Mouse (Mus musculus): ENCODE data around the gene Gm16253.

The Gm16253 gene

DNA sequence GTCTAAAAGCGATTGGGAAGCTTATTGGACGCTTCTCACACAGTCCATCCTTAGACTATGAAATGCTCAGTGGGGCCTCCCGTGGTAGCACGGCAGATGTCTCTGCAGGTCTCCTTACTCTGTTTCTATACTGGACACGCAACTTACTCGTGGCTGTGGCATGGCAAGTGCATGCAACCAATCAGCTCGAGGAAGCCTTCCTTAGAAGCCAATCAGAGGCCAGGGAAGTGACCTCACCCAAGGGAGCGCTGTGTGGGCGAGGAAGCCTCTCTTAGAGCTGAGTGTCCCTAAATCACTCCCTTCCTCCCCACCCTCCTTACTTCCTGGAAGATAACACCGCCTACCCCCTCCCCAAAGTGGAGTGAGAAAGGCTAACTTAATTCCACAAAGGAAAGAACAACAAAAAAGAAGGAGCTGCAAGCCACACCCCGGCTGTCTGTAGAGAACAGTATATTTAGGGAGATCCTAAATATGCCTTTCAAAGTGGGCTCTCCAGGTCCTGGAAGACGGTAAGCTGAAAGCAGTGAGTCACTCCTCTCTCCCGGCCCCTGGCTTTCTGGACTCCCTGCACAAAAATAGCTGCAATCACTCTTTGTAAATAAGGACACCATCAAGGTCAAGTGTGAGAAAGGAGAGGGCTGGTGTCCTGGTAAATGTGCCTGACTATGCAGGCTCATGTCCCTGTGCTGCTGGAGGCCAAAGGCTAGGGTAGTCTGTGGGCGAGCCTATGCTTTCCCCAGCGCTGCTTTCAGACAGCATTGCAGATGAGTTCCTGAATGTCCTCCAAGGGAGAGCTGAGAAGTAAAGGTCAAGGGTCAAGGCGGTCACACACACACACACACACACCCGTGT, at the start of gene Gm16253:
Gene Gm16253 (plus strand): TSS at position 295 of the 852 bp plus-strand sequence.
- peak; percentile 87 for DNase-seq (ENCODE audit: low read depth, low spot score)

DNA sequence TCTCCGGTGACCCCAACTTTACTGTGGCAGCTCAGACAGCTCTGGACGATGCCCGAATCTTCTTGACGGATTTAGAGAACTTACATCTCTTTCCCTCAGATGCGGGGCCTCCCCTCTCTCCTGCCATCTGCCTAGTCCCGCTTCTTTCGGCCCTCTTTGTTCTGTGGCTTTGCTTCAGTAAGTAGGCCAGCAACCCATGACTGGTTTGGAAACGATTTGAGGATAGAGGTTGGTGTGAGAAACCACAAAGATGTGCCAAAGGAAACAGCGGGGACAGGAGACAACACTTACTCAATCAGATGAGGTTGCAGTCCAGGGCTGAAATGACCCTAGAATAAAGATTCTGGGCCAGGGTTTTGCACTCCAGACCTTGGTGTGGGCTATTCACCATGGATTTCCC, 48.3 kb upstream of the Gm16253 start:
- DNase-seq (ENCODE audit: low read depth, low spot score), result no peak

DNA sequence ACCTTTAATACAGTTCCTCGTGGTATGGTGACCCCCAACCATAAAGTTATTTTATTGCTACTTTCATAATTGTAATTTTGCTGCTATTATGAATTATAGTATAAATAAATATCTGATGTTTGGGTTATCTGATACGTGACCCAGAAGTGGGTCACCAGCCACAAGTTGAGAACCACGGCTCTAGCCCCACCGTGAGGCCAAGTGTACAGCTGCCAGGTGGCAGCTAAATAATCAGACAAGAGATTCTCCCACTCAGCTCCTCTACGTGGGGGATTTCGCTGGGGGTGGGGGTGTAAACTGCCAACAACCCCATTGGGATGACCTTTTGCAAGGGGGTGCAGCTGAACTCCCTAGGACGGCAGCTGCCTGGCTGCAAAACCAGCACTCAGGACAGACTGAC, 44.7 kb upstream of the Gm16253 start:
- no peak for DNase-seq (ENCODE audit: low read depth, low spot score)

DNA sequence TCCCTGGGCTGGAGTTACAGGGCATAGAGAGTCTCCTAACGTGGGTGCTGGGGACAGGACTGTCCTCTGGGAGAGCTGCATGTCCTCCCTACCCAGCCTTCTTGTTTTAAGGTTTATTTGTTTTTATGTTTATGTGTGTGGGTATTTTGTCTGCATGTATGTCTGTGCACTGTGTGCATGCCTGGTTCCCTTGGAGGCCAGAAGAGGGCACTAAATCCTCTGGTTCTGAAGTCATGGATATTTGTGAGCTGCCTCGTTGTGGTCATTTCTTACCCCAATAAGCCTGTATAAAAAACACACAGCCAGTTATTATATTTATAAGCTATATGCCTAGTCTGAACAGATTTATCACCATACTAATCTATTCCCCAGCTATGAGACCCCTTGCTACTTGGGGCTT, 42.5 kb upstream of the Gm16253 start:
- no peak for DNase-seq (ENCODE audit: low read depth, low spot score)

DNA sequence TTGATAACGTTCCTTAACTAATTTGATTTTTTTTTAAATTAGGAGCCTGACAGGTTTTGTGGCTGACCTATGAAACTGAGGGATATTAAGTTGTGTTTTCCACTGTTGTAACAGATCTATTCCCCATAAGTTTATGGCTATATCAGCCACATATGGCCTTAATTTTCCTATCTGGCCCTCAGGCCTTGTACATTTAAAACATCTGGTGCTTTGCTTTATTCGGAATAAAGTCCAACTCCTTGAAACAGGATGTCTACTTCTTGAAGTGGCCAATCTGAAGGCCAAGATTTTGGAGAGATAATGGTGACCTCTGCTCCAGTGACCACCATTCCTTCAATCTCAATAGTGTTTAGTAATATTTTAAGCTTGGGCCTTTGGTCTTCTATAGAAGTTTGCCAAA, 37.5 kb upstream of the Gm16253 start:
- DNase-seq (ENCODE audit: low read depth, low spot score), result no peak

DNA sequence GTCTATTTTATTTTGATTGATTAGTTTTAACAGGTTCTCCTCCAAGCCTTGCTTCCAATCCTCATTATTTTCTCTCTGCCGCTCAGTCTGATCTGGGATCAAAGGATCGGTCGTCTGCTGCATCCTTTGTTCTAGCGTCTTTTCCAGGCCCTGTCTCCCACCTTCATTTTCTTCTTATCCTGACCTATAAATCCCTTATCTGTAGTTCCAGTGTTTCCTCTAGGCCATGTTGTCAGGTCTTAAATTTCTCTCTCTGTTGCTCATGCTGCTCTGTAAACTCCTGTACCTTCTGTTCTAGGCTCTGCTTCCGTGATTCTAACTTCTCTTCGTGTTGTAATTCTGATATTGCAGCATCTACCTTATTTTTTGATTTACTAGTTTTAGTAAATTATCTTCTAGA, 36.0 kb upstream of the Gm16253 start:
- no peak for DNase-seq (ENCODE audit: low read depth, low spot score)

DNA sequence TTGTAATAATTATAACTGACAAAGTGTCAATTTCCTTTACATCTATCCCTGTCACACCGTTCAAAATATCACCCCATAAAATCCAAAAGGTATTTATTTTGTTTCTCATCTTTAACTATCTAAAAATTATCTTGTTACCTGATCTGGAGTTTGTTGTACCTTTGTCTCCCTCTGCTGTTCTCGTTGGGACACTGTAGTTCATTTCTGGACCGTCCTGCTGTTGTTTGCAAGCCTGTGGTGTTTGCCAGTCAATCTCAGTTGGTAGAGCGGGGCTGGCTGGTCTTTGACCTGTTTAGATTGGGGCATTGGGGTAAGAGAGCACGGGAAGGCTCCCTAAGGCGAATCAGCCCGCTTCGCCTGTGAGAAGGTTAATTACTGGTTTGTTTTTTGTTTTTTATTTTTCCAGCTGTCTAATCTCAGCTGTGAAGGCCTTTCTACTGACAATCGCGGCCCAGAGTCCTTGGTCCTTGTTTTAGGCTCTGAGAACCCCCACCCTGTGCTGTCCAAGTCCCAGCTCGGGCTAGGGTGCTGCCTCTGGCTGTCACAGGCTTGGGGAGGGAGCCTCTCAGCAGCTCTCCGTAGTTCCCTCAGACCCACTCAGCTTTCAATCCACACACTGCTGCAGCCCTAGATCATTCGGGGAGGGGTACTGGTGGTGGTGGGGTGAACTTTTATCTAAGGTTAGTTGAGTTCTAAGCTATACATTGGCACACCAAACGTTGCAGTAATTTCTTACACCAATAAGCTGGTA, 35.3 kb upstream of the Gm16253 start:
- DNase-seq (ENCODE audit: low read depth, low spot score), result no peak

DNA sequence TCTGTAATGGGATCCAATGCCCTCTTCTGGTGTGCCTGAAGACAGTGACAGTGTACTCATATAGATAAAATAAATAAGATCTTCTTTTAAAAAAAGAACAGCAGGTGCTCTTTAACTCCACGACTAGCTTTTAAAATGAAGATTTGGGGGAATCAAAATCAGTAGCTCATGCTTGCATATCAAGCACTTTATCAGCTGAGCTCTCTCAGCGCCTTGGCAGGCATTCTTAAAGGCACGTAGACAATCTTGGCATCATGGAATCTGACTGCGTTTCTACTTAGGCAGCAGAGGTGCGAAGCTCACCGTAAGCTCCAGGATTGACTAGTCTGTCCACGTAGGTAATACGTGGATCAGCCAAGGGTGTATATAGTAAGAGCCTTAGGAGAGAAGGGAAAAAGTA, 34.2 kb upstream of the Gm16253 start:
- no peak for DNase-seq (ENCODE audit: low read depth, low spot score)

DNA sequence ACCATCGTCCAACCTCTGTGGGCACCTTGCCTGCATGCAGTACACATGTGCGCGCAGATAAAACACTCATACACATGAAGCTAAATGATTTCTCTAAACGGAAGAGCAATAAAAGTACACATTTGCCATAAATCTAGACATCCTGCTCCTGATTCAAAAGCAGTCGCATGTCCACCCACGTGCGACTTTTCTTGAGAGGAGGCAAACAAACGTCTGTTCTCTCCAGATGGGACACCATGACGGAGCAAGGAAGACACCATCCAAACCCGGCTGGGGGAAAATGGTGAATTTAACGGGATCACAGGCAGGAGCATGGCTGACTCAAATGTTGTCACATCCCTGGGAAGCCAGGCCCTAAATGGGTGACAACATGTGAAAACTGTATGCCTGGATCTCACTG, 33.4 kb upstream of the Gm16253 start:
- DNase-seq (ENCODE audit: low read depth, low spot score), result no peak

DNA sequence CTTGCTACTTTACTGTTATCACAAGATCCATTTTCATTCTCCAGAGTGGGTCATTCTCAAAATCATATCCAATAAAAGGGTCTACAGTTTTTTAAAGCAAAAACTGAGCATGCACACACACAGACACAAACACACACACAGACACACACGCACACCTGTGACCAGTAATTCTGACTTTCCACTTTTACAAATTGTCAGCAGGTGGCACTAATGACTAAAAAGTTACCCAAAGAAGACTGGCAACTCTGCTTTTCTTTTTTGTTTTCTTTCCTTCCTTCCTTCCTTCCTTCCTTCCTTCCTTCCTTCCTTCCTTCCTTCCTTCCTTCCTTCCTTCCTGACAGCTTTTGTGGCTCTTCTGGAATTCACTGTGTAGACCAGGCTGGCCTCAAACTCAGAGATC, 31.2 kb upstream of the Gm16253 start:
- DNase-seq (ENCODE audit: low read depth, low spot score), result no peak

DNA sequence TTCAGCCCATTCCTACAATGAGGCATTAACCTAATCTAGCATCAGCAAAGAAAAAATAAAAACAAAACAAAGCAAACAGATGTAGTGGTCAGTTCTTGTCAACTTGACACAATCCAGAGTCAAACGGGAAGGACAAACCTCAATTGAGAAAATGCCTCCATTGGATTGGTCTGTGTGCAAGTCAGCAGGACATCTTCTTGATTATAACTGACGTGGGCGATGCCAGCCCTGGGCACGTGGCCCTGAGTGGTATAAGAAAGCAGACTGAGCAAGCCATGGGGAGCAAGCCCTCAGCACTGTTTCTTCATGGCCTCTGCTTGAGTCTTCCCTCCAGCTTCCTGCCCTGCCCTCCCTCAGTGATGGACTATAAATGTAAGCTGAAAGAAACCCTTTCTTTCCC, 29.9 kb upstream of the Gm16253 start:
- DNase-seq (ENCODE audit: low read depth, low spot score), result no peak

DNA sequence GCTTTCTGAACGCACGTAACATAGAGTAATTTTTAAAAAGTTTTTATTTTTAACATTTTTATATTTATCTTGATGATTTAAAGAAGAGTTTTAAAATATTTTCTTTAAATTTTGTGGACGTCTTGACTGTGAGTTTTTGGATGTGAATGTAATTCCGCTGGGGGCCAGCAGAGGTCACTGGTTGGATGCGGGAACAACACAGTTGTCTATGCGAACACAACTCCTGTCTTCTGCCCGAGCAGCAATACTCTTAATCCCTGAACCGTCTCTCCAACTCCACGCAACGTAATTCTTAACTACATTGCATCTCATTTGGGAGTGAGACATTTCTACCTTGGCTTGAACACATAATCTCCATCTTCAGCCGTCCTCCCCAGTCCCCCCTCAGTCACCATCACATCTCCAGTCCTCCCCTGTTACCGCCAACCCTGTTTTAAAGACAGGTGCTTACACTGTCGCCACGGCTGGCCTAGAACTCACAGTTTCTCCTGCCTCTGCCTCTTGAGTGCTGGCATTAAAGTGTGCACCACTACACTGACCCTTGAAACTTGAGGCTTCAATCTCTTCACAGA, 29.3 kb upstream of the Gm16253 start:
- no peak for DNase-seq (ENCODE audit: low read depth, low spot score)

DNA sequence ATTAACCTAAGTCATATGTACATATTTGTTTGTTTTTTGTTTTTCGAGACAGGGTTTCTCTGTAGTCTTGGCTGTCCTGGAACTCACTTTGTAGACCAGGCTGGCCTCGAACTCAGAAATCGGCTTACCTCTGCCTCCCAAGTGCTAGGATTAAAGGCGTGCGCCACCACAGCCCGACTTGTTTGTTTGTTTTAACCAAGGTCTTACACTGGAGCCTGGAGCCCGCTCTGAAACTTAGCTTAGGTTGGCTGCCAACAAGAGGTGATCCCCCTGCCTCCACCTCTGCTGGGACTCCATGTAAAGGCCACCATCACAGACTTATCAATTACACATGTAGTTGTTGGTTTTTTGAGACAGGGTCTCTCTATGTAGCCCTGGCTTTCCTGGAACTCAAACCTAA, 28.0 kb upstream of the Gm16253 start:
- DNase-seq (ENCODE audit: low read depth, low spot score), result no peak

DNA sequence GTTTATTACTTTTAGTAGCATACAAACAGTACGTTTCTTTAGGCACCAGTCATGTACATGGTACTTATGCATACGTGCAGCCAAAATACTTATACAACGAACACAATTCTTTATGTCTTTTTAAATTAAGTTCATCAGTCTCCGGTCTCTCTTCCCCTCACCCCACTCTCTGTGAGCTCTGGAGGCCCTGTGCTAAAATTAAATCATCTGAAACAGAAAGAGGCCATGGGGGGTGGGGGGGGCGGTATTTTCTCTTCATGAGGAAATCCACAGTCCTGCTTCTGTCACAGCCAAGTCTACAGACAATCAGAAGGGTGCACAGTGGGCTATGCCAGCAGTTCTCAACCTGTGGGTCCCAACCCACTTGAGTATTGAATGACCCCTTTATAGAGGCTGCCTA, 27.4 kb upstream of the Gm16253 start:
- no peak for DNase-seq (ENCODE audit: low read depth, low spot score)

DNA sequence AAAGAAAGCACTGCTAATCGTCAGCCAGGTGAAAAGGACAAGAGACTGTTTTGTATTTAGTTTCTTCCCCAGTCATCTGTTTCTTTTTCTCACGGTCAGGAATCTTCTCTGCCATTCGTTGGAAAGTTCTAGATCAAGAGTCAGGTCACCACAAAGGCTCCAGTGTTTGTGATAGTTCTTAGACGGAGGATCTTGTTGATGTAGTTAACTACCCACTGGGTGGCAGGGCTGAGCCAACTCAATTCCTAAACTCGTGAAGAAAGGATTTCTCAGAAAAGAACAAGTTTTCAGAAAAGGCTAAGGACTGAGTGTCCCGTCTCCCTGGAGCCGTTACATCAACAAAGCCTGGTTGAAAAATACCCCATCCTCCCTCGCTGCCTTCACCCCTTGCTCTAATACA, 25.6 kb upstream of the Gm16253 start:
- no peak for DNase-seq (ENCODE audit: low read depth, low spot score)

DNA sequence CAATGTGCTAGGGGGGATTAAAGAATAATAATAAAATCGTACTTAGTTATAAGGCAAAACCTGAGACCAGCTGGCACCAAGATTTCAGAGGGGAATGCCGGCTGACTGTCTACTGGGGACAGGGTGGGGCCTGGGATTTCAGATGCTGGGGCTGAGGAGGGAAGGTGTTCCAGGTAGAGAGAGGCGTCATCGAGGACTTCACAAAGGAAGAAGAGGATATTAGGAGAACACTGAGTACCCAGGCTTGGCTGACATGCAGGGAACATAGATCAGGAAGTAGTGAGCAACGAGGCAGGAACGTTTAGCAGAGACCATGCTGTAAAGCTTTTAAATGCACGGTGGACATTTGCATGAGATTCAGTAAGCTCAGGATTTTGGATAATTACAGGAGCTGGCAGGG, 24.9 kb upstream of the Gm16253 start:
- no peak for DNase-seq (ENCODE audit: low read depth, low spot score)

DNA sequence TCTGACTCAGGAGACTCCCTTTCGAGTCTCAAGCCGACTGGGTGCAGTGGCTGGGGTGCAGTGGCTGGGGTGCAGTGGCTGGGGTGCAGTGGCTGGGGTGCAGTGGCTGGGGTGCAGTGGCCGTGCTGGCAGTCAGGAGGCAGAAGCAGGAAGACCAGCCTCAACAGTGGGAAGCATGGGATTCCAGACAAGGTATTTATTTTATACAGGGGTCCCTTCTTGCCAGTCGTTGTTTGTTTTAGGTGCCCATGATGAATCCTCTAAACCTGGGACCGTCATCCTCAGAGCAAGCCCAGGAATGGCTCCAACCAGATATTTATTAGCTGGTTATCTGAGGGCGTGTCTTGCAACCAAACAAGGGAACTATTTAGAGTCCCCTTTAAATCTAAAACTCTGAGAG, 23.2 kb upstream of the Gm16253 start:
- DNase-seq (ENCODE audit: low read depth, low spot score), result no peak

DNA sequence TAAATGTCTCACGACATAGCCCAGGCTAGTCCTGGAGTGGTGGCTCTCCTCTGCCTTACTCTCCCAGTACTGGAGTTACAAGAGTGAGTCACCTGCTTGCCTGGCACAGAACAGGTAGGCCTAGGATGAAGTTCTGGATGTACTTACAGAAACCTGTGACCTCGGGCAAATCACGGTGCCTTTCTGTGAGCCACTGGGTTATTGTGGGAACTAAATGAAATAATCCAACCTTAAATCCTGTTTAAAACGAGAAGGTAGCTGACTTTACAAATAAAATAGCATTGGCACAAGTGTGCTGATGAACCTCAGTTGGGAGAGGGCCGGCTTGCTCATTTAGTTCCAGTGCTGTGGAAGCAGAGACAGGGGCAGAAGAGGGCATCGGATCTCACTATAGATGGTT, 22.5 kb upstream of the Gm16253 start:
- DNase-seq (ENCODE audit: low read depth, low spot score), result no peak

DNA sequence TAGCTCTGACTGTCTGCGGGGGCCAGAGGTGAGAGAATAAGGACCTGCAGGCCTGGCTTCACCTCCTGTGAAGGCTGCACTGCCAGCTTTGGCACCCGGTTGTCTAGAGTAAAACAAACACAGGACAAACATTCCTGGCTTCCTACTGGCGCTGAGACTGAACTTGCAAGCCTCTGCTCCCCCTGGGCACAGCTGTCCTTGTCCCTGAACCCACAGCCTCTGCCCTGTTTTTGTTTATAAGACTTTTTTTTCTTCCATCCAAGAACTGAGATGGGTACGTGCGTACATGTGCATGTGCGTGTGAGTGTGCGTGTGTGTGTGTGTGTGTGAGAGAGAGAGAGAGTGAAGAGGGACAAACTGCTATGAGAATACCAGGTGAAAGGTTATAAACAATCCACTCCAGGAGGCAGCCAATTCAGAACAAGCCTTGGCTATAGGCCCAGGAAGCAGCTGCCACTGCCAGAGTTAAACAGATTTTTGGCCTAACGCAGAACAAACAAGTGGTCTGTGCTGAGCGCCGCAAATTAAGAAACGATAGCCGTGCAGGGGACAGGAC, 21.7 kb upstream of the Gm16253 start:
- DNase-seq (ENCODE audit: low read depth, low spot score), result no peak

DNA sequence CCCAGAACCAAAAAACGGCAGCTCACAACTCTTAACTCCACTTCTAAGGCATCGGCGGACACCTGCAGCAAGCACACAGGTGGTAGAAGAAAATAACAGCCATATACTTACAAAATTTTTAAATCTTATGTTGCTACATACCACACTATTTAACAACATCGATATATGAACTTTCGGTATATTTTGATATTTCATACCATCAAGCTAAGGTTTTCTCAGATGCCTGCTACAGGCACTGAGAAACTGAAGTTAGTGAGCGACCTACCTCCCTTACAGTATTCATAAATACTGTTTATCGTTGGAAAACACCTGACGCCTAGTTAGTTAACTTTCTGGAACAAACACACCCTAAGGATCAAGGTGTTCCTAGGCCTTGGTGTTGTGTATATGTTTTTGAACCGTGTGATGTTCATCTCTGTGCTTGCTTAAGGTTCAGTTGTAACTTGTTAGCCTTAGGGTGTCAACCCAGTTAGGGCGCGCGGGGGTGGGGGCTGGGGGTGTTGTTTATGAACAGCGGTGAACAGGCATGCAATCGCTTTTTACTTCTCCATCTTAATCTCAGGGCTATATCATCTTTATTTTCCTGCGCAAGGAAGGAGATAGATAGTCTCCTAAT, 20.7 kb upstream of the Gm16253 start:
- DNase-seq (ENCODE audit: low read depth, low spot score), result no peak

DNA sequence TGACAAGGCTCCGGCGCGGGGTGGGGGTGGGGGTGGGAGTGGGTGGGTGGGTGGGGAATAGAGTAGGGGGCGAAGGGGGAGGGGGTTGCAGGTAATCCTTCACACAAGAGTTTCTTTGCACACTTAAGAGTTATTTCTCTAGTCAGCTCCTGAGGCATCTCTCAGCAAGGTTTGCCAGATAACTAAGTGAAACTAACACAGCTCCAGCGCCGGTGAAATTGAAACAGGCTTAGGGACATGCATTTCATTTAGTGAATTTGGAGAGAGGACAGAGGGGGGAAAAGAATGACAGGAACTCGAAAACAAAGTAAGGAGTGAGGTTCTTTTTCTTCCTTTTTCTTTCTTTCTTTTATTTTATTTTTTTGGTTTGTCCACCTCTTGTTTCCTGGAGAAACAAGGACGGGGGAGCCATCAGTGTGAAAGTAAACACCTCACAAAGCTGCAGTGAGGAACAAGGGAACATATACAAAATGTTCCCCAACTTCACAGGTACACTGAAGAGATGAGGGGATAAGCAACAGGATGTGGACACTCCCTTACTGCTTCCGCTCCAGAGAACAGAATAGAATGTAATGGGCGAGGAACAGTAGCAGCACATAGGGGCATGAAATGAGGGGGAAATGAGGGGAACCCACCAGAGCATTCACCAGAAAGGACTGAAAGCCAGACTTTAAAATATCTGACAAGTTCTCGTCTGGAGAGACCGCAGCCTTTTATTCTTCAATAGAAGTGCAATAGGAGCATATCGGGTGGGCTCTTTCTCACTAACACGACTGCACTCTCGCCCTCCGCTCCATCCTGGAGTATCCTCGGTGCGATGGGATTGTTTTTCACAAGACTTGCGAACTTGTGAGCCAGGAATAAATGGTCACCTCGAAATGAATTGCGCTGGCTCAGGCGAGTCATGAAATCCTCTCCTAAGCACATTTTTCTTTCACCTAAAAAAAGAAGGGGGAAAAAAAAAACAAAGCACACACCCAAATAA, 19.8 kb upstream of the Gm16253 start:
- no peak for DNase-seq (ENCODE audit: low read depth, low spot score)
